Mouse (Mus musculus) cortical plate, adult 2 months (tissue): ENCODE data around the gene Fam107b.

ENCODE experiments used
- CTCF ChIP-seq: fragments of 200-500 bp; IDR thresholded peaks from 2 replicates; pipeline ENCODE4 v1.5.1; 2011; ENCODE audit warnings: mild to moderate bottlenecking, control low read depth, low read length; ENCODE audit not compliant: insufficient read depth; ENCODE audit errors: extremely low read depth
- POLR2A ChIP-seq: fragments of 200-500 bp; IDR thresholded peaks from 2 replicates; pipeline ENCODE4 v1.6.1; 2011; ENCODE audit warnings: mild to moderate bottlenecking, low read length, control low read depth; ENCODE audit not compliant: insufficient read depth; ENCODE audit errors: extremely low read depth

GRCm38 (mm10) chr2:3708621-3709020, 138.3 kb downstream of the Fam107b start:
- no peak for TF ChIP-seq CTCF
- TF ChIP-seq POLR2A, result no peak
